ENCODE assay signal across 7 mouse cellular contexts in the genomic region with DNA sequence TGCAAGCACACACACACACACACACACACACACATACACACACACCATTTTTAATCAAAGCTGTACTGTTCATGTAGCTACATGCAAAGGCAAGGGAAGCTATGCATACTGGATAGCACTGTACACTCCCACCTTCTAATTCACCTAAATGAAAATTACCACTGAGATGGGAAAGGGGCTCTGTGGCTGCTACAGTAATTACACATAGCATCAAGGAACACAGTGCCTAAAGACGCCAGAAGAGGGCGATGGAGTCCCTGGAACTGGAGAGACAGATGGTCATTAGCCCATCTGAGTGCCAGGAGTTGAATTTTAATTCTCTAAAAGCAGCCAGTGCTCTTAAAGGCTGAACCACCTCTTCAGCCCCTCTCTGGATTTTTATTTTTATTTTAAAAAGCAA. TPM values are rescaled to one million over a fixed set of nuclear protein-coding genes. Genes with fewer than 3 reads are reported as not detected.
DNase-seq lines count a peak whose midpoint lies in the region; ATAC-seq and TF ChIP-seq lines count a peak whose summit lies in the region.

No protein-coding gene starts in this region.

- H3K9ac ChIP-seq in kidney, postnatal 0 days (ENCODE audit: low read depth, low read length) = no peak overlapping the region
- no peak overlapping the region for H3K9ac ChIP-seq in kidney, embryonic 16.5 days (replicated peaks; ENCODE audit: low read length)

- H3K9me3 ChIP-seq in kidney, postnatal 0 days (replicated peaks; ENCODE audit: low read length) = no peaks in the 10 kb centered on the region
- no peaks in the 10 kb centered on the region for H3K9me3 ChIP-seq in kidney, embryonic 16.5 days (ENCODE audit: low read length)

- H3K36me3 ChIP-seq in kidney, postnatal 0 days (ENCODE audit: insufficient read depth, low read length) = peaks cover 24% of the 10 kb centered on the region
- H3K36me3 ChIP-seq in kidney, embryonic 16.5 days (ENCODE audit: insufficient read depth, low read length) = peaks cover 25% of the 10 kb centered on the region; the same call in 1 of the 2 replicates

- in situ Hi-C loops in Patski (cut with MboI; ENCODE audit: low pct_unique_long_range_greater_than_20kb) = no loop called here

- no peak overlapping the region for H3K4me2 ChIP-seq in kidney, postnatal 0 days (ENCODE audit: low read length)
- H3K4me2 ChIP-seq in kidney, embryonic 16.5 days (replicated peaks; ENCODE audit: low read depth, low read length) = no peak overlapping the region

- peak; percentile 80 for DNase-seq in kidney, postnatal 0 days (ENCODE audit: low spot score)
- peak; percentile 20 for DNase-seq in Patski (ENCODE audit: low read depth, low spot score)
- peak; percentile 78 for DNase-seq in kidney, postnatal 10 days
- peak; percentile 64 for DNase-seq in thymus, postnatal 0 days (ENCODE audit: low spot score)

- H3K4me1 ChIP-seq in kidney, postnatal 0 days (replicated peaks; ENCODE audit: insufficient read depth, low read length) = no peaks in the 10 kb centered on the region
- no peaks in the 10 kb centered on the region for H3K4me1 ChIP-seq in kidney, embryonic 16.5 days (ENCODE audit: insufficient read depth, low read length)
- peaks cover 2% of the 10 kb centered on the region; the same call in 1 of the 2 replicates for H3K4me1 ChIP-seq in cortical plate, adult 2 months (ENCODE audit: control insufficient read depth, insufficient read depth, low read length)

- ATAC-seq in kidney, postnatal 0 days (replicated peaks; ENCODE audit: low FRiP score, low read depth) = no peak
- no peak for ATAC-seq in kidney, embryonic 16.5 days (ENCODE audit: low FRiP score, low TSS enrichment)
- no peak for ATAC-seq in Patski
- ATAC-seq in megakaryocyte, adult 5-6 weeks (ENCODE audit: poor library complexity, severe bottlenecking) = peak; percentile 60

- CTCF ChIA-PET in Patski (lab: Charles Lee) = no interaction called here

- TF ChIP-seq CTCF in kidney, postnatal 0 days (IDR thresholded peaks at IDR 0.05; ENCODE audit: low read depth) = peak; percentile 70
- peak; percentile 74 for TF ChIP-seq CTCF in Patski (IDR thresholded peaks at IDR 0.05)
- peak; percentile 52 for TF ChIP-seq CTCF in cortical plate, adult 2 months (IDR thresholded peaks at IDR 0.05; ENCODE audit: extremely low read depth, insufficient read depth, low read length)

- H3K27ac ChIP-seq in kidney, postnatal 0 days = no peak overlapping the region
- no peak overlapping the region for H3K27ac ChIP-seq in kidney, embryonic 16.5 days (ENCODE audit: low read length)
- no peak overlapping the region for H3K27ac ChIP-seq in cortical plate, adult 2 months (ENCODE audit: insufficient read depth, low read length)

- TF ChIP-seq POLR2A in cortical plate, adult 2 months (IDR thresholded peaks at IDR 0.05; ENCODE audit: extremely low read depth, insufficient read depth, low read length) = no peak

- WGBS in kidney, postnatal 0 days = 5% methylated on average over 2 of the region's 2 CpGs
- 11% methylated on average over 2 of the region's 2 CpGs for WGBS in kidney, embryonic 16.5 days

- no peaks in the 10 kb centered on the region for H3K27me3 ChIP-seq in kidney, postnatal 0 days (ENCODE audit: insufficient read depth, low read length)
- no peaks in the 10 kb centered on the region for H3K27me3 ChIP-seq in kidney, embryonic 16.5 days (ENCODE audit: insufficient read depth, low read length)
- H3K27me3 ChIP-seq in Patski = no peaks in the 10 kb centered on the region

- POLR2A ChIA-PET in Patski (lab: Charles Lee) = no interaction called here

- no peak overlapping the region for H3K4me3 ChIP-seq in kidney, postnatal 0 days (replicated peaks; ENCODE audit: low read depth, low read length)
- H3K4me3 ChIP-seq in kidney, embryonic 16.5 days (ENCODE audit: low read length) = no peak overlapping the region
- H3K4me3 ChIP-seq in cortical plate, adult 2 months (ENCODE audit: insufficient read depth, low read length) = no peak overlapping the region

RNA-seq across cellular contexts. Expression of a gene that starts 53.7 kb away (rescaled TPM):
- polyA plus RNA-seq in kidney, postnatal 0 days (2015; fragmentation: Nextera tagmentation; extraction: Ambion mirVana) = 12.2 and 13.0 TPM in 2 replicates
- polyA plus RNA-seq in kidney, embryonic 16.5 days (2015; fragmentation: Nextera tagmentation; extraction: Ambion mirVana) = 18.6 and 21.2 TPM in 2 replicates
- polyA plus RNA-seq in Patski (2021) = 54.3 TPM
- polyA plus RNA-seq in cortical plate, adult 2 months (2012; rRNA removed) = 53.9 and 54.3 TPM in 2 replicates
- 22.0 and 24.6 TPM in 2 replicates for total RNA-seq in megakaryocyte, adult 5-6 weeks (2015)
- 30.9 and 33.9 TPM in 2 replicates for total RNA-seq in megakaryocyte, adult 5-6 weeks (2017)
- 13.9 and 14.5 TPM in 2 replicates for polyA plus RNA-seq in thymus, postnatal 0 days (2015; fragmentation: Nextera tagmentation; extraction: Ambion mirVana)

Comparison
In these comparisons a context has a peak if more than half of its experiments do, and no peak if none do; other contexts are left out.
1. DNase-seq: peak in every context shown above with its lines; median percentile 80 in kidney, postnatal 0 days; 78 in kidney, postnatal 10 days; 64 in thymus, postnatal 0 days; 20 in Patski.